Mouse (Mus musculus): ENCODE measurements around the gene Gm36245. TPM values are rescaled to one million over a fixed set of nuclear protein-coding genes. Genes with fewer than 3 reads are reported as not detected.
"Not testable (repeated sequence)": the region's sequence is repeated elsewhere in the genome, so short reads cannot be mapped to it uniquely, and the experiment has no call there.

The Gm36245 gene
- polyA plus RNA-seq (2012; rRNA removed) = not detected in 2 replicates

- DNase-seq (ENCODE audit: low read depth, low spot score) = no peak
- 92% methylated on average over 1 of the region's 1 CpGs for WGBS
Observed at GRCm38 (mm10) chr15:77598958-77599357, at the start of gene Gm36245. Gene Gm36245 (plus strand): TSS chr15:77599258.

- no peak for DNase-seq (ENCODE audit: low read depth, low spot score)
Observed at GRCm38 (mm10) chr15:77561792-77562191, 37.3 kb upstream of the Gm36245 start, which contains the start of gene 1700025B11Rik. Gene 1700025B11Rik (minus strand): TSS chr15:77561892.

GRCm38 (mm10) chr15:77563219-77563618 lies 35.8 kb upstream of the Gm36245 start:
- no peak for DNase-seq (ENCODE audit: low read depth, low spot score)

- 89% methylated on average over 2 of the region's 2 CpGs for WGBS
- no peak for DNase-seq (ENCODE audit: low read depth, low spot score)
Observed at GRCm38 (mm10) chr15:77578801-77579200, 20.3 kb upstream of the Gm36245 start.

GRCm38 (mm10) chr15:77579311-77579710 lies 19.7 kb upstream of the Gm36245 start:
- DNase-seq (ENCODE audit: low read depth, low spot score) = no peak
- WGBS = 80% methylated on average over 4 of the region's 4 CpGs

GRCm38 (mm10) chr15:77581681-77582080 lies 17.4 kb upstream of the Gm36245 start:
- WGBS = 8% methylated on average over 1 of the region's 1 CpGs
- peak; percentile 21 for DNase-seq (ENCODE audit: low read depth, low spot score)

GRCm38 (mm10) chr15:77587026-77587425 lies 12.0 kb upstream of the Gm36245 start:
- no peak for DNase-seq (ENCODE audit: low read depth, low spot score)

GRCm38 (mm10) chr15:77588981-77589380 lies 10.1 kb upstream of the Gm36245 start:
- no peak for DNase-seq (ENCODE audit: low read depth, low spot score)

GRCm38 (mm10) chr15:77590881-77591280 lies 8.2 kb upstream of the Gm36245 start:
- no peak for DNase-seq (ENCODE audit: low read depth, low spot score)
- WGBS = 43% methylated on average over 2 of the region's 2 CpGs

- 91% methylated on average over 1 of the region's 1 CpGs for WGBS
Observed at GRCm38 (mm10) chr15:77593557-77593956, 5.5 kb upstream of the Gm36245 start.

GRCm38 (mm10) chr15:77595961-77596360 lies 3.1 kb upstream of the Gm36245 start, which contains the start of gene Apol10b:
Gene Apol10b (minus strand): TSS chr15:77596125.
- WGBS = 21% methylated on average over 5 of the region's 5 CpGs
- no peak for DNase-seq (ENCODE audit: low read depth, low spot score)

More at GRCm38 (mm10) chr15:77593557-77593956, 5.5 kb upstream of the Gm36245 start:
- DNase-seq (ENCODE audit: low read depth, low spot score) = no peak

- 75% methylated on average over 3 of the region's 3 CpGs for WGBS
- DNase-seq (ENCODE audit: low read depth, low spot score) = no peak
Observed at GRCm38 (mm10) chr15:77598429-77598828, 629 bp upstream of the Gm36245 start.

- no peak for DNase-seq (ENCODE audit: low read depth, low spot score)
- WGBS = 88% methylated on average over 3 of the region's 3 CpGs
Observed at GRCm38 (mm10) chr15:77606069-77606468, 7.0 kb downstream of the Gm36245 start.

GRCm38 (mm10) chr15:77624710-77625109 lies 25.7 kb downstream of the Gm36245 start:
- DNase-seq (ENCODE audit: low read depth, low spot score) = no peak
- WGBS = 89% methylated on average over 1 of the region's 1 CpGs

GRCm38 (mm10) chr15:77626471-77626870 lies 27.4 kb downstream of the Gm36245 start:
- WGBS = 76% methylated on average over 4 of the region's 4 CpGs

GRCm38 (mm10) chr15:77628647-77629046 lies 29.6 kb downstream of the Gm36245 start:
- peak; percentile 11 for DNase-seq (ENCODE audit: low read depth, low spot score)
- 35% methylated on average over 9 of the region's 9 CpGs for WGBS

More at GRCm38 (mm10) chr15:77626471-77626870, 27.4 kb downstream of the Gm36245 start:
- not testable (repeated sequence) for DNase-seq (ENCODE audit: low read depth, low spot score)

GRCm38 (mm10) chr15:77629822-77630221 lies 30.8 kb downstream of the Gm36245 start:
- DNase-seq (ENCODE audit: low read depth, low spot score) = not testable (repeated sequence)
- WGBS = 83% methylated on average over 3 of the region's 3 CpGs

- not testable (repeated sequence) for DNase-seq (ENCODE audit: low read depth, low spot score)
- 54% methylated on average over 2 of the region's 2 CpGs for WGBS
Observed at GRCm38 (mm10) chr15:77643176-77643575, 44.1 kb downstream of the Gm36245 start, which contains the start of gene Apol11b. Gene Apol11b (minus strand): TSS chr15:77643286.

- DNase-seq (ENCODE audit: low read depth, low spot score) = not testable (repeated sequence)
Observed at GRCm38 (mm10) chr15:77651143-77651542, 52.1 kb downstream of the Gm36245 start.

Data from large intestine, adult 2 months (tissue).